Mouse (Mus musculus): ENCODE results near the gene Gpr6.
A peak's percentile ranks its signal among the peaks of the same experiment; 100 is the strongest.

Gene Gpr6

DNA sequence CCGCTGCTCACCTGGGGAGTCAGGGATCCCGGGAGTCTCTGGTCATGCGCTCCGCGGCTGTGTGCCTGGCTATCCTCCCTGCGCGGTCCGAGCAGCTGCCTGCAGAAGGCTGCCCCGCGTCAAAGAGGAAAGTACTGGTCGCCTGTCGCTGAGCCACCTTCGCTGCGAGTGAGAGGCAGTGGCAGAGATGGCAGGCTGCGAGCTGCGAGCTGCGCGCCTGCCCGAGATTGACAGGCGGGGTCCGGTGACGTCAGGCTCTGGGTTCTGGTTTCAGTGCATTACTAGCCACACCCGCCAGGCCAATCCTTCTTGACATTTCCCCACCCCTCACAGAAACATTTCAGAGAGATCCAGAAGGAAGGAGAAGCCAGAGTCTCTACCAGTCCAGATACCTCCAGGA, at the start of gene Gpr6:
Gpr6 (minus strand) TSS at position 170 of the 400 bp plus-strand sequence.
- no peak for DNase-seq (ENCODE audit: low spot score)

- no peak for DNase-seq (ENCODE audit: low spot score)
These were observed 28.0 kb upstream of the Gpr6 start for GRCm38 (mm10) chr10:41100060-41100459.

DNA sequence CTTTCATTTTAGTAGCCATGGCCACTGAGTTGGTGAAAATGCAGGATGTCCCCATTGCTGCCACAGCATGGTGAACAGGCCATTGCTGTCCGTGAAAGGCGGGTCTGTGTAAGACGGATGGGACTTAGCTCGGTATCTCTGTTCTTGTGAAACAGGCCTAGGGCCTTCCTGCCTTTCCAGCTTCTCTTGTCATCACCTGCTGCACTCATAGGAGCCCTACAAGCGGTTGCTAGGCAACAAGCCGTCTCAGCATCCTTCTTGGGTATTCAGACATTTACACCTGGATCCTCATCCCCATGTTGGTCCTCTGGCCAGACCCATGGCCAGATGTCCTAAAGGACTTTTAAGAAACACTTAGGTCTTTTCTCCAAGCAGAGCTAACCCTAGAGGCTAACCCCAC, 26.1 kb upstream of the Gpr6 start:
- DNase-seq (ENCODE audit: low spot score) = no peak

GRCm38 (mm10) chr10:41088852-41089251, 16.8 kb upstream of the Gpr6 start:
- DNase-seq (ENCODE audit: low spot score) = peak; percentile 51

GRCm38 (mm10) chr10:41071696-41072095, 389 bp downstream of the Gpr6 start:
- peak; percentile 76 for DNase-seq (ENCODE audit: low spot score)

DNA sequence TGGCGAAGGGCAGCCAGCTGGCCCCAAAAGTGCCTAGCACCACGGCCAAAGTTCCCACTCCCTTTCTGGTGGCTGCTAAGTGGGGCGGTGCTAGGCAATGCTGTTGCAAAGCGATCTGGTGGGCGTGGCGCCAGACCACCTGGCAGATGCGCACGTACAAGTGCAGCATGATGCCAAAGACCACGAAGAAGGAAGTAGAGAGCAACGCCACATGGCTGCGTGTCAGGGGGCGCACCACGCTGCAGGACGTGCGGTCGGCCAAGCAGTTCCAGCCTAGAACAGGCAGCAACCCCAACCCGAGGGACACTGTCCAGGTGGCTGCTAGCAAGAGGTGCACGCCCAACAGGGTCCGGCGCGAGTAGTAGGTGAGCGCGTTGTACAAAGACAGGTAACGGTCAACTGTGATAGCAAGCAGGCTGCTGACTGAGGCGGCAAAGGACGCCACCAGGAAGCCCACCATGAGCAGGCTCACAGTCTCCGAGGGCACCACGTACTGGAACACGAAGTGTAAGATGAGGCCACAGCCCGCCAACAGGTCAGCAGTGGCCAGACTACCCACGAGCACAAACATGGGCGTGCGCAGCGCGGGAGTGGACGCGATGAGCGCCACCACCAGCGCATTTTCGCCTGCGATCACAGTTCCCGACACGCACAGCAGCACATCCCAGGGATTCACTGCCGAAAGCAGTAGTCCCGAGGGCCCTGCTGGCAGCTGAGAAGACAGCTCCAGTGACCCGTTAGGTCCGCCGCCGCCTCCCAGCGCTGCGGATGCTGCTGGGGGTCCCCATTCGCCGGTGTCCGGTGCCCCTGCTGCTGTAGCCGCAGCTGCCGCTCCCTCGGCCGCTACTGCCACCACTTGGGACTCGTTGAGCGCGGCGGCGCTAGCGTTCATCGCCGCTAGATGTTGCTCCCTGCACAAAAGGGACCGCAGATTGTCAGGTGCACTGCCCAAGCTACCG, 1.1 kb downstream of the Gpr6 start:
- DNase-seq (ENCODE audit: low spot score) = no peak

- no peak for DNase-seq (ENCODE audit: low spot score)
These were observed 11.7 kb downstream of the Gpr6 start for GRCm38 (mm10) chr10:41060250-41060831.

- DNase-seq (ENCODE audit: low spot score) = no peak
These were observed 16.5 kb downstream of the Gpr6 start for GRCm38 (mm10) chr10:41055581-41055980.

- DNase-seq (ENCODE audit: low spot score) = no peak
These were observed 18.1 kb downstream of the Gpr6 start for GRCm38 (mm10) chr10:41054005-41054404.

- DNase-seq (ENCODE audit: low spot score) = no peak
These were observed 29.8 kb downstream of the Gpr6 start for GRCm38 (mm10) chr10:41042272-41042671.

DNA sequence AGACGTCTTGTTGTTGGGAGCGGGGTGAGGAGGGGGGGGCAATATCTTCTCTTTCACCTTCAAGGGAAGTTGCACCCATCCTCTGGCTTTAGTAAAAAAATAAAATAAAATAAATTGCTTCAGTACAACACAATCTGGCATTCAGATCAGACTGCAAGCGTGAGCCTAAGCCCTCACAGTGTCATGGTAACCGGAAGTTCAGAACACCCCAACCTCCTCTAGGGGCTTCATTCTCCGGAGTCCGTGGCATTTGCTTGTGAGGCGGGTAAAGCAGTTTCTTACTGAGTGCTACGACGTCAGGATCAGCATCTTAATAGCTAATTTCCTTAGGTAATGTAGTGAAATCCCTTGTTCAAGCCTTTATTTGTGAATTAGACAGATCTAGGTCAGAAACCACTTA, 30.6 kb downstream of the Gpr6 start:
- DNase-seq (ENCODE audit: low spot score) = no peak

DNA sequence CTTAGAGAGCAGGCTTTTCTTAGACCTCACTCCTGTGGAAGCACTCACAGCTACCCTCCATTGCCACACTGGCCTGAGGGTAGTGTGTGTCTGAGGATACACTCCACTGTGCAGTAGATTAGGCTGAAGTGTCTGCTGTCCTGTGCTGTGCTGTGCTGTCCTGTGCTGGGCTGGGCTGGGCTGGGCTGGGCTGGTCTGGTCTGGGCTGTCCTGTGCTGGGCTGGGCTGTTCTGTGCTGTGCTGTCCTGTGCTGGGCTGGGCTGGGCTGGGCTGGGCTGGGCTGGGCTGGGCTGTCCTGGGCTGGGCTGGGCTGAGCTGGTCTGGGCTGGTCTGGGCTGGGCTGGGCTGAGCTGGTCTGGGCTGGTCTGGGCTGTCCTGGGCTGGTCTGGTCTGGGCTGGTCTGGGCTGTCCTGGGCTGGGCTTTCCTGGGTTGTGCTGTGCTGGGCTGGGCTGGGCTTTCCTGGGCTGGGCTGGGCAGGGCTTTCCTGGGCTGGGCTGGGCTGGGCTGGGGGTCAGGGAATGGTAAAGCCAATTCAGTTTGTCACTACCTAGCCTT, 31.5 kb downstream of the Gpr6 start:
- DNase-seq (ENCODE audit: low spot score) = no peak

- no peak for DNase-seq (ENCODE audit: low spot score)
These were observed 33.6 kb downstream of the Gpr6 start for GRCm38 (mm10) chr10:41038476-41038875.

DNA sequence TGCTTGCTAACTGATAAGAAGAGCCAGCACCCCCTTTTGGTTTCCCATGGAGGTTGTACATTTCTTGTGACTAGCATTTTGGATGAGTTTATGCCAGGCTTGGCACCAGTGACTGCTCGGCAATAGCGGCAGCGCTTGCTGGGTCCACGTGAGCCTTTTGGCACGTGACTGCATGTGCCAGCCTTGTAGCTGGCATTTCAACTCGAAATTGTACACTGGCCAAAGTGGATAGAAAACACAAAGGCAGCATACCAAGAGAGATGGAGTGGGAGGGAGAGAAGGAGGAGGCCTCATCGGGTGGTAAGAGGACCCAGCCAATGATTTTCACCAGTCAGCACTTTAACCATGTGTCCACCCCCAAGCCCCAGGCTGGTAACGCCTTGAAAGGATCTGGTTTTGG, 34.4 kb downstream of the Gpr6 start:
- no peak for DNase-seq (ENCODE audit: low spot score)

DNA sequence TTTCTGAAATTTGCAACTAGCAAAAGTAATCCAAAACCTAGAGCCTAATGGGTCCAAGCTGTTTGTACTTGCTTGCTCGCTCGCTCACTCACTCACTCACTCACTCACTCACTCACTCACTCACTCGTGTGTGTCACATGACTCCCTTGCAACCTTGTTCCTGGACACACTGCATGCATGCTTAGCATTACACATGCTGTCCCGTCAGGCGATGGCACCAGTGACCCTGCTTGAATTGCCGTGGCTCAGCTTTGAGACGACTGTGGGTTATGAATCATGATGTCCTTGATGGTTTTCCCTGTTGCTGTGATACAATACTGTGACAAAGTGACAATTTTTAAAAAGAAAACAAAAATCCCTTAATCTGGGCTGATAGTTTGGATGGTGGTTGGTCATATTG, 39.3 kb downstream of the Gpr6 start:
- no peak for DNase-seq (ENCODE audit: low spot score)

GRCm38 (mm10) chr10:41024860-41025259, 47.2 kb downstream of the Gpr6 start:
- DNase-seq (ENCODE audit: low spot score) = no peak

GRCm38 (mm10) chr10:41024406-41024805, 47.7 kb downstream of the Gpr6 start:
- no peak for DNase-seq (ENCODE audit: low spot score)

- no peak for DNase-seq (ENCODE audit: low spot score)
These were observed 49.9 kb downstream of the Gpr6 start for GRCm38 (mm10) chr10:41022226-41022625.

Data from testis, postnatal 10 days (tissue).